Mouse (Mus musculus) lung, embryonic 15.5 days (tissue): ENCODE measurements around the gene Ush1c. TPM values are rescaled to one million over a fixed set of nuclear protein-coding genes. Genes with fewer than 3 reads are reported as not detected.

Experiments
- ATAC-seq: fragments of 200-750 bp; cut with Nextera tagmentation; 2 replicates; pipeline ENCODE4 v1.8.0; 2017; ENCODE audit warnings: moderate number of reproducible peaks, borderline replicate concordance; ENCODE audit not compliant: low FRiP score, low TSS enrichment; ENCODE audit errors: extremely low read depth
- H3K27ac ChIP-seq: fragments of 300-500 bp; sonication (generic); 2 replicates; pipeline ENCODE4 v1.5.1; 2015; ENCODE audit warnings: moderate library complexity, mild to moderate bottlenecking, inconsistent platforms
- H3K27me3 ChIP-seq: fragments of 300-500 bp; sonication (generic); 2 replicates; pipeline ENCODE4 v1.6.1; 2015; ENCODE audit warnings: inconsistent platforms
- H3K36me3 ChIP-seq: fragments of 300-500 bp; sonication (generic); 2 replicates; pipeline ENCODE4 v1.6.1; 2015; ENCODE audit warnings: inconsistent platforms
- H3K4me1 ChIP-seq: fragments of 300-500 bp; sonication (generic); 2 replicates; pipeline ENCODE4 v1.6.1; 2015; ENCODE audit warnings: inconsistent platforms
- H3K4me2 ChIP-seq: fragments of 300-500 bp; sonication (generic); 2 replicates; pipeline ENCODE4 v1.6.1; 2015; ENCODE audit warnings: inconsistent platforms, mild to moderate bottlenecking, moderate library complexity
- H3K4me3 ChIP-seq: fragments of 300-500 bp; sonication (generic); 2 replicates; pipeline ENCODE4 v1.5.1; 2015; ENCODE audit warnings: mild to moderate bottlenecking, inconsistent platforms
- H3K9ac ChIP-seq: fragments of 300-500 bp; sonication (generic); 2 replicates; pipeline ENCODE4 v1.6.1; 2015; ENCODE audit warnings: inconsistent platforms
- H3K9me3 ChIP-seq: fragments of 300-500 bp; sonication (generic); 2 replicates; pipeline ENCODE4 v1.6.1; 2016; ENCODE audit warnings: inconsistent platforms
- WGBS: fragments of 180-500 bp; shearing (Covaris S2); methylation state at CpG from one replicate; pipeline ENCODE4 v1.1.7; 2015; 5-methylcytosine and 5-hydroxymethylcytosine counted together
- polyA plus RNA-seq: library from polyadenylated mRNA; unstranded; fragments of >200 nt; fragmentation: Nextera tagmentation; extraction: Ambion mirVana; gene quantifications from 2 replicates; pipeline ENCODE4 v1.2.1, GENCODE M21; 2015

Gene Ush1c
- polyA plus RNA-seq, 1 experiment from 2014 or later: 0.39 TPM

DNA sequence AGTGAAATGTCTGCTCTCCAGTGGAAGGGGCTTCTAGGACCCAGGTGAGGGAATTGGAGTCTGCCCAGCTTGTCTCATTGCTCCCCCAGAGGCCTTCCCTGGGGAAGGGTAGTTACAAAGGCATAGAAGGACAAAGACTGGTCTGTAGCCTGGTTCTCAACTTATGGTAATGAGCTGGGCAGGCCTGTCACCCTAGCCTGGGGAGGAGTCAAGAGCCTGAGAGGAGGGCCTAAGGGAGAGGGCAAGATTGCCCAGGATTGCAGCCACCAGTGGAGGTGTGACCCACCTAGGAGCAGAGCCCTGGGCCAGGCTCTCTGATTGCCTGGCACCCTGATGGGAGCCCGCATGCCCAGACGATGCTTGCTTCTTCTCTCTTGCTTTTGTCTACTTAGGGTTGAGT is 2.4 kb upstream of the Ush1c start, which contains the start of gene Otog:
Gene Otog, plus strand, starts transcription at position 292 of the 400 bp plus-strand sequence.
- no peak within 1 kb of the TSS for H3K4me3 ChIP-seq
- H3K27ac ChIP-seq: no peak within 1 kb of the TSS
- no peaks in the 10 kb centered on the region for H3K9me3 ChIP-seq
- no peaks in the 10 kb centered on the region for H3K36me3 ChIP-seq
- 30% methylated on average over 2 of the region's 2 CpGs for WGBS
- no peaks in the 10 kb centered on the region for H3K27me3 ChIP-seq
- no peak for ATAC-seq
- no peaks in the 10 kb centered on the region for H3K4me1 ChIP-seq
- H3K4me2 ChIP-seq: no peak within 1 kb of the TSS
- H3K9ac ChIP-seq: no peak within 1 kb of the TSS

- Histone ChIP-seq H3K4me1 (no peaks in the 10 kb centered on the region), H3K27me3 (no peaks in the 10 kb centered on the region), H3K9me3 (no peaks in the 10 kb centered on the region), H3K4me2 (no peak overlapping the region), H3K27ac (no peak overlapping the region), H3K9ac (no peak overlapping the region), H3K4me3 (no peak overlapping the region), H3K36me3 (no peaks in the 10 kb centered on the region)
- no peak for ATAC-seq
- whole genome bisulfite sequencing: 79% methylated on average over 4 of the region's 4 CpGs
Measured at GRCm38 (mm10) chr7:46240091-46240490, 1.8 kb upstream of the Ush1c start.

DNA sequence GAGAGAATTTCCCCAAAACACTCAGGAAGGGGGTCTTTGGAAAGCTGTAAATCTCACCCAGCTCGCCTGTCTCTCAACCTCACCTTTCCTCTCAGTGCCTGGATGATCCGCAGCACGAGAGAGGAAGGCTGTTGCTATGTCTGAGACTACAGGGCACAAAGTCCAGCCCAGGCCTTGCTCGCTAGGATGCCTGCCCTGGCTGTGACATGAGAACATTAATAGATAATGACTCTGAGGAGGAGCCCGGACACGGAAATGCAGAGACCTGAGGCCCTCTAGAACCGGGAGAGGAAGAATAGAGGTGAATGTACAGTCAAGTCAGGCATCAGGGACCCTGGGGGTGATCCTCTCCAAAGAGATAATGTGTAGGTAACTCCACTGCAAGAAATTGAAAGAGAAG is 1.1 kb downstream of the Ush1c start:
- H3K4me2 ChIP-seq: no peak overlapping the region
- H3K27ac ChIP-seq: no peak overlapping the region

GRCm38 (mm10) chr7:46236363-46236762 is 1.9 kb downstream of the Ush1c start:
- no peaks in the 10 kb centered on the region for H3K9me3 ChIP-seq
- no peak overlapping the region for H3K4me2 ChIP-seq
- ATAC-seq: no peak
- H3K4me3 ChIP-seq: no peak overlapping the region
- 78% methylated on average over 15 of the region's 15 CpGs for WGBS
- H3K27ac ChIP-seq: no peak overlapping the region
- H3K9ac ChIP-seq: no peak overlapping the region
- no peaks in the 10 kb centered on the region for H3K27me3 ChIP-seq
- H3K4me1 ChIP-seq: no peaks in the 10 kb centered on the region
- H3K36me3 ChIP-seq: no peaks in the 10 kb centered on the region

More for the DNA sequence above, 1.1 kb downstream of the Ush1c start:
- WGBS: 54% methylated on average over 7 of the region's 7 CpGs
- H3K9me3 ChIP-seq: no peaks in the 10 kb centered on the region
- H3K4me1 ChIP-seq: no peaks in the 10 kb centered on the region
- ATAC-seq: no peak
- H3K9ac ChIP-seq: no peak overlapping the region
- no peak overlapping the region for H3K4me3 ChIP-seq
- no peaks in the 10 kb centered on the region for H3K36me3 ChIP-seq
- H3K27me3 ChIP-seq: no peaks in the 10 kb centered on the region

DNA sequence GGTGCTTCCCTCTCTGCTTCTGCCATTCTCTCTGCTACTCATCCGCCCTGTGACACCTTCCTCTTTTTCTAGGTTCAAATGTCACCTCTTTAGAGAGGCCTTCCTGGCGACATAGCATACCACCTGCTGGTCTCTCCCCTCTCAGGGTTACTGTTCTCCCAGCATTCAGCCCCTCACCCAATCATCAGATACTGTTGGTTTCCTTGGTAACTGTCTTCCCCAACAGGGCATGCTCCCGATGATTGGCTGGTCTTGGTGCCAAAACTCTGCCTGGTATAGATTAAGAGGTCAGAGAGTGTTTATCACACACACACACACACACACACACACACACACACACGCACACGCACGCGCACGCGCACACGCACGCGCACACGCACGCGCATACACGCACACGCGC is 2.4 kb downstream of the Ush1c start:
- 71% methylated on average over 18 of the region's 18 CpGs for WGBS
- ATAC-seq: no peak
- H3K27ac ChIP-seq: no peak overlapping the region

DNA sequence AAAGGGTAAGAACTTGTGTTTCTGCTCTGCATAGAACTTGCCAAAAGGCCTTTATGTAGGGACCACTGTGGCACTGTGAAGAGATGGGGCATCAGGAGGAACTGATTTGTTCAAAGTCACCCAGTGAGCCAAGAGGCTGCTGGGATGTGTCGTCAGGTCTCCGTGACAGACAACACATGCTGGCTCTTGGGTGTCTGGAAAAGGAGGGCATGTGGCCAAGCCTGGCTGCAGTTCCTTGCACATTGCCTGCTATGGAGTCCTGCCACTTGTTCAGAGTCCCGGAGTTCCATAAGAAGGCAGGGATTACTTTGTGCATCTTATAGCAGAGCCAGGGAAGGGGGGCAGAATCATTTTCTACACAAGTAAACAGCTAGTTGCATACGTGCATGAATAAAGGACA is 11.4 kb downstream of the Ush1c start:
- Histone ChIP-seq H3K27ac (no peak overlapping the region), H3K4me3 (no peak overlapping the region), H3K36me3 (no peaks in the 10 kb centered on the region), H3K9ac (no peak overlapping the region), H3K4me2 (no peak overlapping the region), H3K9me3 (no peaks in the 10 kb centered on the region), H3K4me1 (no peaks in the 10 kb centered on the region), H3K27me3 (no peaks in the 10 kb centered on the region)
- ATAC-seq: no peak
- 56% methylated on average over 4 of the region's 4 CpGs for WGBS

More for the DNA sequence above, 2.4 kb downstream of the Ush1c start:
- Histone ChIP-seq H3K4me2 (no peak overlapping the region), H3K4me1 (no peaks in the 10 kb centered on the region), H3K9ac (no peak overlapping the region), H3K27me3 (no peaks in the 10 kb centered on the region), H3K9me3 (no peaks in the 10 kb centered on the region), H3K4me3 (no peak overlapping the region), H3K36me3 (no peaks in the 10 kb centered on the region)

- Histone ChIP-seq H3K36me3 (no peaks in the 10 kb centered on the region), H3K27ac (no peak overlapping the region), H3K9me3 (no peaks in the 10 kb centered on the region), H3K4me3 (no peak overlapping the region), H3K4me2 (no peak overlapping the region), H3K27me3 (no peaks in the 10 kb centered on the region), H3K4me1 (no peaks in the 10 kb centered on the region), H3K9ac (no peak overlapping the region)
- no peak for ATAC-seq
- WGBS: 23% methylated on average over 7 of the region's 7 CpGs
Measured at GRCm38 (mm10) chr7:46226253-46226652, 12.1 kb downstream of the Ush1c start.

DNA sequence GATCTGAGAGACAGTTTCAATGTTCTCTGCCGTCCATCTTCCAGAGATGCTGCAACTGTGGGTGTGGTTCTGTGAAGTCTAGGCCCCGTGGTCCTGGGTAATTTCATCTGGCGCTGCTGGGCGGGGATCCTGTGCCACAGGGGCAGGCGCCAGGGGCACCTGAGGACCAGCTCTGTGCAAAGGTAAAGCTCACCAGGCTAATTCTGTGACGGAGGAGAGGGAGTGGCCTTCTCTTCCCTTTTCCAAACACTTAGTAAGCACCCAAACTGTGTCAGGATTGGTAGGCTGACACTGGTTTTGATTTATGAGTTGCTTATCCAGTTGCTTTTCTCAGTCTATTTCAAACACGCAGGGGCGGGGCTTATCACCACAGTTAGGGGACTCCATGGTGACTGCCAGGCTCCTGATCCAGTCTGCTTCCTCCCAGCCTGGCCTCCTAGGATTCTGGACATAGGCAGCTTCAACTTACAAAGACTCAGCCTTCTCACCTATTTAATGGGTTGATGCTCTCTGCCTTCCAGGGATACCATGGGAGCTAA is 17.6 kb downstream of the Ush1c start:
- H3K4me1 ChIP-seq: no peaks in the 10 kb centered on the region
- WGBS: 50% methylated on average over 8 of the region's 8 CpGs
- H3K36me3 ChIP-seq: no peaks in the 10 kb centered on the region
- peaks cover 7% of the 10 kb centered on the region; the same call in 1 of the 2 replicates for H3K27me3 ChIP-seq
- H3K27ac ChIP-seq: no peak overlapping the region
- no peak overlapping the region for H3K4me2 ChIP-seq
- H3K9me3 ChIP-seq: no peaks in the 10 kb centered on the region
- no peak for ATAC-seq
- H3K9ac ChIP-seq: no peak overlapping the region
- no peak overlapping the region for H3K4me3 ChIP-seq

GRCm38 (mm10) chr7:46218415-46218814 is 19.9 kb downstream of the Ush1c start:
- Histone ChIP-seq H3K27me3 (peaks cover 7% of the 10 kb centered on the region; the same call in 1 of the 2 replicates), H3K27ac (no peak overlapping the region), H3K36me3 (no peaks in the 10 kb centered on the region), H3K9me3 (no peaks in the 10 kb centered on the region), H3K4me3 (no peak overlapping the region), H3K9ac (no peak overlapping the region), H3K4me2 (no peak overlapping the region), H3K4me1 (no peaks in the 10 kb centered on the region)
- 0 out of 2 replicates have a peak, but pooled peaks have one; percentile 37 for ATAC-seq
- WGBS: 13% methylated on average over 11 of the region's 11 CpGs

DNA sequence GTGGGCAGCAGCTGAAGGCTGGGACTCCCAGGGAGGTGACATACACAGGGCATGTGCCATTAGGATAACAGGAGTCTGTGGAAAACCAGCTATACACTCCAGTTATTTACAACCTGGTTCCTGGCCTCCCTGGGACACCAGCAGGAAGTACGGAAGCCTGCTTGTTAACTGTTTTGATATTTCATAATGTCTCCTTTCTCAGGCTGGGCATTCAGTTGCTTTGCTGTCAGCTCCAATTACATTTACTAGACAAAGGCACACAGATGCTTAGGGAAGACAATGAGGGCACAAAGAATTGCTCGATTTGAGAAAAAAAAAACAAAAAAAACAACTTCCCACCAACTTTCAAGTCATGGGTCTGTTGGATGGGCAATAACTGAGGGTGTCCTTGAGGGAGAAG is 21.8 kb downstream of the Ush1c start:
- WGBS: 58% methylated on average over 2 of the region's 2 CpGs
- ATAC-seq: no peak

DNA sequence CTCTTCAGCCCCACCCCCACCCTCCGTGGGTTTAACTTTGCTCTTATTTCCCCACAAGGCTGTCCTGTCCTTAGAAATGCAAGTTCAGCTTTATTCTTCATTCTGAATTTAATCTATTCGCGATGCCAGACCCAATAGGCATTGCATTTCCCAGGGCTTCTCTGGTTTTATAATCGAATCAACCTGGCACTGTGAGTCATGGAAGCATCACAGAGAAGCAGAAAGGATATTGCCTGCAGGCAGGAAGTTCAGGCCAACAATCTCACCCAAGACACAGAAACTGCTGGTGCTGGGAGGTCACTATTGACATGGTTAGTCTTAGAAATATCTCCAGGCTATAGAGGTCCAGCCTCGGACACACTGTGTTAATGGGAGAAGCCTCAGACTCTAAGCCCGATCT is 28.0 kb downstream of the Ush1c start:
- H3K36me3 ChIP-seq: no peaks in the 10 kb centered on the region
- ATAC-seq: no peak
- 76% methylated on average over 6 of the region's 6 CpGs for WGBS
- H3K4me1 ChIP-seq: no peaks in the 10 kb centered on the region
- H3K9ac ChIP-seq: no peak overlapping the region
- no peak overlapping the region for H3K4me3 ChIP-seq
- no peaks in the 10 kb centered on the region for H3K9me3 ChIP-seq
- H3K27ac ChIP-seq: no peak overlapping the region
- H3K27me3 ChIP-seq: no peaks in the 10 kb centered on the region
- no peak overlapping the region for H3K4me2 ChIP-seq

More for the DNA sequence above, 21.8 kb downstream of the Ush1c start:
- no peaks in the 10 kb centered on the region for H3K4me1 ChIP-seq
- H3K9ac ChIP-seq: no peak overlapping the region
- no peak overlapping the region for H3K4me3 ChIP-seq
- H3K4me2 ChIP-seq: no peak overlapping the region
- H3K27ac ChIP-seq: no peak overlapping the region
- H3K9me3 ChIP-seq: no peaks in the 10 kb centered on the region
- no peaks in the 10 kb centered on the region for H3K36me3 ChIP-seq
- H3K27me3 ChIP-seq: peaks cover 7% of the 10 kb centered on the region; the same call in 1 of the 2 replicates

GRCm38 (mm10) chr7:46208131-46208530 is 30.2 kb downstream of the Ush1c start:
- Histone ChIP-seq H3K9ac (no peak overlapping the region), H3K27ac (no peak overlapping the region), H3K27me3 (no peaks in the 10 kb centered on the region), H3K36me3 (no peaks in the 10 kb centered on the region), H3K4me2 (no peak overlapping the region), H3K9me3 (no peaks in the 10 kb centered on the region), H3K4me1 (no peaks in the 10 kb centered on the region), H3K4me3 (no peak overlapping the region)
- ATAC-seq: no peak
- WGBS: 83% methylated on average over 8 of the region's 8 CpGs

- Histone ChIP-seq H3K9me3 (no peaks in the 10 kb centered on the region), H3K36me3 (no peaks in the 10 kb centered on the region), H3K27me3 (no peaks in the 10 kb centered on the region), H3K4me2 (no peak overlapping the region), H3K27ac (no peak overlapping the region), H3K4me3 (no peak overlapping the region), H3K4me1 (no peaks in the 10 kb centered on the region), H3K9ac (no peak overlapping the region)
- no peak for ATAC-seq
- 56% methylated on average over 6 of the region's 6 CpGs for WGBS
Measured at GRCm38 (mm10) chr7:46204775-46205174, 33.5 kb downstream of the Ush1c start.
